Mouse (Mus musculus): ENCODE data around the gene Myo1g. TPM values are rescaled to one million over a fixed set of nuclear protein-coding genes. Genes with fewer than 3 reads are reported as not detected.

Myo1g gene
- 169 and 182 TPM in 2 replicates for total RNA-seq (2017)

DNA sequence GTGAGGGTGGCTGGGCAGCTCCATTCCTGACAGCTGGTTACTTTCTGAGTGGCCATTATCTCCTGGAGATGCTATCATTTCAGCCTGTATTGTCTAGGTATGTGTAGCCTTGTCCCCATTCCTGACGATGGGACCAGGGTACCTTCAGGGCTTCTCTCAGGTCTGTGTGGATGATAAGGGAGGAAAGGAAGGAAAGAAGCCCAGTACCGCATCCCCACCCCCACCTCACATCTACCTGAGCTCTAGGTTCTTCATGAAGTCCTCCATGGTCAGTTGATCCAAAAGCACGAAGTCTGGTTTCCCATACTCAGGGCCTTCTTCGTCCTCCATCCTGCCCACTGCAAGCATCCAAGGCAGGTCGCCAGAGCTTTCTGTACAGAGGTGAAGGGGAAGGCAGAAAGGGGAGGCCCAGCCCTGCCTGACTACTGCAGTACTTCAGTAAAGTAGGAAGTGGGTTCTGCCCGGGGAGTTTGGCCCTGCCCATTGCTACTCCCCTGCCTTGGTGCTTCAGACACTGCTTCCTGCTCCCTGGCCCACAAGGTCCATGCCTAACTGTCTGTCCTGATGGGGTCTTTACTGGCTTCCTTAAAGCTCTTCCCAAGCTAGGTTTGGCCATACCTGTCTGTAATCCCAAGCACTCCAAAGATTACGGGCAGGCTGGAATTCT, at the start of gene Myo1g:
TSS of gene Myo1g (minus strand) at position 459 of the 667 bp plus-strand sequence.
- ATAC-seq (ENCODE audit: extremely low read depth, insufficient number of reproducible peaks, low FRiP score, poor library complexity, severe bottlenecking), result peak; percentile 81

DNA sequence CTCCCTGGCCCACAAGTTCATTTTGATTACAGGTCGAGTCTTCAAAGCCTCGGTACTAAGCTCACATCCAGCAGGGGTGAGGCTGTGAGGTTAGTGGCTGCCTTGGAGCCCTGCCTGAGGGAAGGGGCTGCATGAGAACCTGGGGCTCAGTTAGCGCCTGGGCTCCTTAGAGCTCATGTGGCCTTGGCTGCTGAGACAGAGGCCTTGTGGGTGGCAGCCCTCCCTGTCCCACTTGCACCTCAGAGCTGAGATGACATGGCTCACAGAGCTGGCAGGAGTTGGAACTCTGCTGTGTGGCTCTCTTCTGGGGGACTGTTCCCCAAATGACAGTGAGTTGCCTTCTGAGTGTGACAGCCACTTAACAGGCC, 48.6 kb upstream of the Myo1g start:
- ATAC-seq (ENCODE audit: extremely low read depth, insufficient number of reproducible peaks, low FRiP score, poor library complexity, severe bottlenecking), result no peak

DNA sequence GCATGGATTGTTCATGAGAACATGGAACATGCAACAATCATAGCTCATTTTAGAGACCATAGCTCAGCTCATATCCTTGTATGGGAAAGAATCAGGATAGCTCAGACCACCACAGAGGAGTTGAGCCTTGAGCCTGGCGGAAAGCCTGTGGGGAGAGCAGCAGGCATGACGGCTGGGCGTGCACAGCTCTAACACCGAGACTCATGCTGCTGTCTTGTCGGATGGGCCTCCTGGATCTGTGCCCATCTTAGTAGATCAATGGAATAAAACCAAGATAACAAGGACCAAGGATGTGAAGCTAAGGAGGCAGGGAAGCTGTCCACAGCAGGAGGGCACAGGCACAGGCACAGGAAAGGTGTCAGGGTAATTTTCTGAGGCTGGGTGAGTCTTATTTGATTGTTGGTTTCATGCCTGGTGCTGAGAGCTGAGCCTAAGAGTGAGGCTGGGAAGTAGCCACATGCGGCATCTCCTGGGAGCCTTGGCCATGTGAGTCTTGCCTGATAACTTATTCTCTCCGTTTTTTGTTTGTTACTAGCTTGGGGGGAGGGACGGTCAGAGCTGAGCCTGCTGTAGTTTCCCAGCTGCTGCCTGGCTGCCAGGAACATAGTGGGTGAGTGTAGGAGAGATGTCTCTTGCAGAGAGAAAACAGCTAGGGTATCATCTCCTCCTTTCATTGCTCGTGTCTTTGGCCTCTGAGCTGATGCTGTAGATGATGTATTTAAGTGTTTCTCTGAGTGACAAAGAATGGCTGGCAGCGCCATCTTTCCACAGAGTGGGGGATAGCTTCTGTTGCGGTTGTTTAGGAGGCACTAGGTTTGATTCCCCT, 48.0 kb upstream of the Myo1g start:
- no peak for ATAC-seq (ENCODE audit: extremely low read depth, insufficient number of reproducible peaks, low FRiP score, poor library complexity, severe bottlenecking)

- ATAC-seq (ENCODE audit: extremely low read depth, insufficient number of reproducible peaks, low FRiP score, poor library complexity, severe bottlenecking), result peak; percentile 27; the same call in 1 of the 2 replicates
Observed at GRCm38 (mm10) chr11:6567951-6568350, 47.2 kb upstream of the Myo1g start.

DNA sequence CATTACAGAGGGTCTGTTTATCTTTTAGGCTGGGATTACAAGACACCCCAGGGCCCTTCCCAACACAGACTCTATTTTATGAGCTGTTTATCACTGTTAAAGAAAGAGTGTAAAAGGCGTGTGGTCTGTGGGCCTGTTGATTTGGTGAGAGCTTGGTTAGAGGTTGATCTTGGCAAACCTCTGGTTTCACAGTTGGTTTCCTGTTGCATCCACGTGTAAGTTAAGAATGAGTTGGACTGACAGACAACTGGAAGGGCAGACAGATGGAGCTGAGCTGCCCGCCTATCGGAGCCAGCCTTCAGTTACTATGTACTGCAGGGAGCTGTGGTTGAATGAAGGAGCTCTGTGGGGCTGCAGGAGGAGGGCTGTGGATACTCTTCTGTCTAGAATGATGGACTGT, 45.7 kb upstream of the Myo1g start:
- no peak for ATAC-seq (ENCODE audit: extremely low read depth, insufficient number of reproducible peaks, low FRiP score, poor library complexity, severe bottlenecking)

GRCm38 (mm10) chr11:6563201-6563600, 42.4 kb upstream of the Myo1g start:
- ATAC-seq (ENCODE audit: extremely low read depth, insufficient number of reproducible peaks, low FRiP score, poor library complexity, severe bottlenecking), result no peak

- ATAC-seq (ENCODE audit: extremely low read depth, insufficient number of reproducible peaks, low FRiP score, poor library complexity, severe bottlenecking), result peak; percentile 50
Observed at GRCm38 (mm10) chr11:6562359-6562758, 41.6 kb upstream of the Myo1g start.

DNA sequence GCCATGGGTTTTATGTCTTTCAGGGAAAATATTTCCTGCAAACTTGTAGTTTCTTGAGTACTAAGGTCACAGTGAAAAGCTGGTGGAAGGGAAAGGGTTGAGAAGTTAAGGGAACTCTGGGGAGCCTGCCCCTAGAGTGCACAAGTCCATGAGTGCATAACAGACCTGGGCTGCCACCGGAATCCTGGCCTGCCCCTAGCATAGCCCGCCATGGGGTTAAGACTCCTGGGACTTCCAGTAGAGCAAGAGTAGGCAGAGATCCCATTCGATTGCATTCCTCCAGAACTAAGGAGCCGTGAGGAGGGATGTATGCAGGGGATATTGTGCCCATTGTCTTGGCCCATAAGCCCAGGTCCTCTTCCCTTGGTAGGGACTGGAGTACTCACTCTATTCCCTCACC, 40.7 kb upstream of the Myo1g start:
- ATAC-seq (ENCODE audit: extremely low read depth, insufficient number of reproducible peaks, low FRiP score, poor library complexity, severe bottlenecking), result no peak

DNA sequence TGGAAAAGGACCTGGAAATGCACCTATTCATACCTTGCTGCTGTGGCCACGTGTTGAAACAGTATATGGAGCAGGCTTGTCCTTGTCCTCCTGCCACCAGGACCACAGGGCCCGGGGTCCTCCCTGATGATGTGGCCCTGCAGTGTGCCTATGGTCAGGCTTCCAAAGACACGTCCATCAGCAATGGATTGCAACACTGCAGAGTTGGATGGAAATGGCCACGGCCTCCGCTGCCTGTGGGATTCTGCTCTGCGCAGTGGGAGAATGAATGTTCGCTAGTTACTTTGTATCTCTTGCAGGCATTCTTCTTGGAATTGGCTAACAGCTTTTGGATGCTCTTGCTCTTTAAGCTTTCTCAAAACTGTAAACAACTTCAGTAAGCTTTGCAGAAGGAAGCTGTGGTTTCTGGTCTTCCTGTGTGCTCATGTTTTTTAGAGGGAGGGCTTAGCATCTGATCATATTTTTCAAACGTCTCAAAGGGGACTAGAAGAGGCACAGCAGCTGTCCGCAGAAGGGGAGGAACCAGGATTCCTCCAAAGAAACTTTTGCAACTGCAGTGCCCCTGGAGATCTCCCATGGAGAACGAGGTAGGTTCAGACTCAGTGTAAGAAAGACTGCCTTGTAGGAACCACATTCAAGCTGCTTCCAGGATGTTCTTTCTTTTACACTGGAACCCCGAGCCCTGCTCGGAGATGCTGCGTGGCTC, 40.0 kb upstream of the Myo1g start:
- ATAC-seq (ENCODE audit: extremely low read depth, insufficient number of reproducible peaks, low FRiP score, poor library complexity, severe bottlenecking), result peak; percentile 61

GRCm38 (mm10) chr11:6559996-6560395, 39.2 kb upstream of the Myo1g start:
- ATAC-seq (ENCODE audit: extremely low read depth, insufficient number of reproducible peaks, low FRiP score, poor library complexity, severe bottlenecking), result no peak

DNA sequence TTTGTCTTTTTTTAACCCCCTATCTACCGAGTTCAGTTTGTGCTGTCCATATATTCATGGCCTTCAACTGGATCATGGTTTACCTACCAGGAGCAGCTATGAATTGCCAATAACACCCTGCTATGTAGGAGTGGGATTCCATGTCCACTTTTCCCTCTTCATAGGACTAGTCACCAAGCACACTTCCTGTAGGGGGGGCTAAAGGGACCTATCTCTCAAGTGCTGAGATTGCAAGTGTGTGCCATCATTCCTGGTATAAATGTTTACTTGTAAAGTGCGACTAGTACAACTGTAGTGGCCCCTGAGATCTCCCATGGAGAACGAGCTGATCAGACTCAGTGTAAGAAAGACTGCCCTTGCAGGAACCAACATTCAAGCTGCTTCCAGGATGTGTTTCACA, 37.5 kb upstream of the Myo1g start:
- no peak for ATAC-seq (ENCODE audit: extremely low read depth, insufficient number of reproducible peaks, low FRiP score, poor library complexity, severe bottlenecking)

GRCm38 (mm10) chr11:6550201-6550600, 29.4 kb upstream of the Myo1g start:
- no peak for ATAC-seq (ENCODE audit: extremely low read depth, insufficient number of reproducible peaks, low FRiP score, poor library complexity, severe bottlenecking)

DNA sequence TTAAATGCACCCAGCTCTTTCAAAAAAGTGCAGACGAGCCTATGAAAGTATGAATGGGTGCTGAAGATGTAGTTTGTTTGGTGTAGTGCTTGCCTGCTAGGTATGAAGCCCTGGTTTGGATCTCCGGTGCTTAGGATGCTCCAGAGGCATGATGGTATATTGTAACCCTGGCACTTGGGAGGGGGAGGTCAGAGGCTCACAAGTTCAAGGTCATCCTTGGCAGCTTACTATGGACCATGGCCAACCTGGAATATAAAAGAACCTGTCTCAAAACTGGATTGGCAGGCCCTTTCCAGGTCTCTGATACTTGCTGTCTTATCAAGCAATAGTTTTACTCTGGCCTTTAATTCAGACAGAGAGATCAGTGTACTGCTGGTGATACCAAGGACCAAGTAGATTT, 29.0 kb upstream of the Myo1g start:
- ATAC-seq (ENCODE audit: extremely low read depth, insufficient number of reproducible peaks, low FRiP score, poor library complexity, severe bottlenecking), result no peak

- no peak for ATAC-seq (ENCODE audit: extremely low read depth, insufficient number of reproducible peaks, low FRiP score, poor library complexity, severe bottlenecking)
Observed at GRCm38 (mm10) chr11:6547696-6548325, 27.0 kb upstream of the Myo1g start.

DNA sequence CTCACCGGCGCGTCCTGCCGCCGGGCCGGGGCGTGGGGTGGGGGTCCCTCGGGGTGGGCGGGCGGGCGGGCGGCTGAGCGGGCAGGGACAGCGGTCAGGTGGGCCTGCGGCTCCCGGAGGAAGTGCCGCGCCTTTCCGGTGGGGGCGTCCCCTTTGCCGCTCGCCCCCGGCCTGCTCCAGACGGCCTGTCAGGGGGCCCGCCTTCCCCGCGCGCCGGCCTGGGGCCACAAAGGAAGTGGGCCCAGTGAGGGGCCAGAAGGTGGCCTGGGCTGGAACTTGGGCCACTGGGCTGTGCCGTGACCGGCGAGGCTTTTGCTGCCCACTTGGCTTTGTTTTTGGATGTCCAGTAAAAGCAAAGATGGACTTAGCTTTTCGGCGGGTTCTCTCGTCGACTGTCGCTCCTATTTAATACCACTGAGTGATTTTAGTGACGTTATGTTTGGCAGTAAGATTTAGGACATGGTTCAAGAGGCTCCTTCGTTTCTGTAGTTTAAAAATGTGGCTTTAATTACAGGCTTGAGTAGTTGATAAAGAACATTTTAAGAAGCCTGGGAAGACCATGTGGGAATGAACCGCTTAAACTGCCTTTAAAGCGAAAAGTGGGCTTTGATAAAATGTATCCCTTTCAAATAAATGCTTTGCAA, 26.4 kb upstream of the Myo1g start:
- peak; percentile 18 for ATAC-seq (ENCODE audit: extremely low read depth, insufficient number of reproducible peaks, low FRiP score, poor library complexity, severe bottlenecking)

DNA sequence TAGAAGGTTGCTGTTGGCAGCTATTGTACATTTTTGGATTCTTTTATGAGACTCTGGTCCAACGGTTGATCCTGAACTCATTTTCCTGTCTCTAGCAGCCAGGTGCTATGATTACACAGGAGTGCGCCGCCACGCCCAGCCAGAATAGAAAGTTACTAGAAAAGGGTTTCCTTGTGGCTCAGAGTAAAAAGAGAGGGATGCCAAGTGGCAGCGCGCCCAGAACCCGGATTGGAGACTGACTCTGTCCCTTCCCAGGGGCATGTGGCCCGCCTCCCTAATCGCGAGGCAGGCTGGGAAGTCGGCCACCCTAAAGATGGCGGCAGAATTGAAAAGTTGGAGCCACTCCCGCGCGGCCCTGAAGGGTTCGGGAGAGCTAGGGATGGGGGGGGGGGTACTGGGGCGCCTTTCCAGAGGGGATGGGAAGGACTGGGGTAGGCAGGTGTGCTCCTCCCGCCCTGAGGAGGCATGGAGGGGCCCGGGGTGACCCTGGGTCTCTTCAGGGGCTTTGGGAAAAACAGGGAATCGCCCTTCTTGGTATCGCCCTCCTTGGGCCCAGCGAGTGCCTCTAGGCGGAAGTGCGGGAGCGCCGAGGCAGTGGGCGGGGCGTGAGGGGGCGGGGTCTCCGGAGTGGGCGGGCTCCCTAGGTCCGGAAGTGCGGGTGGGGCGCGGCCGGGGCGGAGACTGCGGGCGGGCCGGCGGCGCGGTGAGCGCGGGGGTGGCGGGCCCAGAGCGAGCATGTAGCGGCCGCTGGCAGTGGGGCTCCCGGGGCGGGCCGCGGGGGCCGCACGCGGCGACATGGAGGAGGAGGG, 25.6 kb upstream of the Myo1g start, which contains the start of gene Ccm2:
TSS of gene Ccm2 (plus strand) at position 683 of the 809 bp plus-strand sequence.
- peak; percentile 86 for ATAC-seq (ENCODE audit: extremely low read depth, insufficient number of reproducible peaks, low FRiP score, poor library complexity, severe bottlenecking)

GRCm38 (mm10) chr11:6545857-6546192, 25.1 kb upstream of the Myo1g start:
- ATAC-seq (ENCODE audit: extremely low read depth, insufficient number of reproducible peaks, low FRiP score, poor library complexity, severe bottlenecking), result no peak

DNA sequence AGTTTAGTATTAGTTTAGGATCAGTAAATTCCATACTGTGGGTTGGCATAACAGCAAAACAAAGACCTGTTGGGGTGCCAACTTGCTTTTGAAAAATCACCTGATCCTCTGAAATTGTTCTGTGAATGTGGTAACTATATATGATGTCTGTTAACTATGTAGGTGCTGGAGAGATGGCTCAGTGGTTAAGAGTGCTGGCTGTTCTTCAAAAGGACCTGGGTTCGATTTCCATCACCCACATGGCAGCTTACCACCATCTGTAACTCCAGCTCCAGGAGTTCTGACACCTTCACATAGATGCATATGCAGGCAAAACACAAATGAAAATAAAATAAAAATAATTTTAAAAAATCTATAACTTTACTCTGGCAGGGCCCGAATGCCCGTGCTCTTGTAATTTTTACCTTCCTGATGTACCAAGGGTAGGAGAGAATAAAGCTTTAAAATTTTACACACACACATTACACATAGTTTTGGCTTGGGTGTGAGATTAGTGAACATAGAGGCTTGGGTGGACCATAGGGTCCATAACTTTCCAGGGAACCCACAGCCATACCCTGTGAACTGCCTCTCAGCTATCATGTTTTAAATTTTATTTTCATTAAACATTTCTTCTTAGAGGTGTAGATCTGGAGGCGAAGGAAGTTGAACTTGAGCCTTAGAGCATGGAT, 24.6 kb upstream of the Myo1g start:
- ATAC-seq (ENCODE audit: extremely low read depth, insufficient number of reproducible peaks, low FRiP score, poor library complexity, severe bottlenecking), result no peak
